In the genomic region with DNA sequence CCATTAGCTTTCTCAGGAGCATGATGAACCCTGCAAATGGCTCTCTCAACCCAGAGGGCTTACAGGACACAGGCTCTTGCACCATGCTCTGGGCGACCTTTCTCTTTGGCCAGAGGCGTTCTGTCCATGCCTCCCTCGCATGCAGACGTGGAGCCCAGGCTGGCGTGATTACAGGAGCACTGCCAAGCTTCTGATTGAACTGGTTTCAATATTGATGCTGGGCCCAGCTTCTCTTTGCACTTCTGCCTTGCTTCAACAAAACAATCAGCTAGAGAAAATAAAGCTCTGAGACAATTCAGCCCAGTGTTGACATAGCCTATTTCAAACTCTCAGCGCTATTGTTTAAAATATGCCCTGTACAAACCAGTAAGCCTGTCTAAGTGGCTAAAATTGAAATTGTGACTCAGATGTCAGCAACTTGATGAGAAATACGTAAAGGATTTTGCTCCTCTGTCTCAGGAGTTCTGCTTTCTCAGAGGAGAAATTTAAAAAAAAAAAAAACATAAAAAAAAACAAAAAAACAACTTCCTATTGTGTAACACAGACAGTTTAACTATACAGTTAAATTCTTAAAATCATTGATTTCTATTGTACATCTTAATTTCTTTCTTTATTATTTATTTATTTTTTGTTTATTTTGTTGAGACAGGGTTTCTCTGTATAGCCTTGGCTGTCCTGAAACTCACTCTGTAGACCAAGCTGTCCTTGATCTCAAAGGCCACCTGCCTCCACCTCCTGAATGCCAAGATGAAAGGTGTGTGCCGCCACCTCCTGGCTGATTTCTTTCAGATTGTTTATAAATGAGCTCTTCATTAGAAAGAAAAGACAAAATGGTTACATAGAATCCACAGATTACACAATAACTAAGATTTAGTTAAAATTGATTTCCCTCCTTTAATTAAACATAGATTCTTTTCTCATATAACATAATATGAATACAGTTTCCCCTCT, we compare ENCODE assay signal across 9 mouse cellular contexts.
DNase-seq lines count a peak whose midpoint lies in the region; ATAC-seq and TF ChIP-seq lines count a peak whose summit lies in the region.
"Had no signal": no experiment of that assay in that cellular context is flagged by ENCODE, and none has a peak within 500 bp of the region (broad histone marks: within the 10 kb centered on the region; RNA-seq: fewer than 3 reads in every experiment).

No protein-coding gene starts in this region.

- no peak overlapping the region for H3K9ac ChIP-seq in hindbrain, postnatal 0 days (replicated peaks; ENCODE audit: low read length)
- no peak overlapping the region for H3K9ac ChIP-seq in midbrain, embryonic 12.5 days (replicated peaks)

- H3K4me1 ChIP-seq in hindbrain, postnatal 0 days (ENCODE audit: insufficient read depth, low read length) = no peaks in the 10 kb centered on the region
- peaks cover 5% of the 10 kb centered on the region; the same call in 1 of the 2 replicates for H3K4me1 ChIP-seq in midbrain, embryonic 12.5 days

- H3K36me3 ChIP-seq in hindbrain, postnatal 0 days (ENCODE audit: insufficient read depth, low read length) = no peaks in the 10 kb centered on the region
- H3K36me3 ChIP-seq in midbrain, embryonic 12.5 days = no peaks in the 10 kb centered on the region
- H3K36me3 ChIP-seq: G1E had no signal

- H3K9me3 ChIP-seq in hindbrain, postnatal 0 days (ENCODE audit: low read length) = no peaks in the 10 kb centered on the region
- H3K9me3 ChIP-seq in midbrain, embryonic 12.5 days = no peaks in the 10 kb centered on the region

- 0 out of 2 replicates have a peak, but pooled peaks have one; percentile 49 for ATAC-seq in hindbrain, postnatal 0 days
- peak; percentile 52; the same call in 1 of the 2 replicates for ATAC-seq in midbrain, embryonic 12.5 days (ENCODE audit: low FRiP score, low read depth)
- ATAC-seq in monocyte, adult 5-6 weeks (replicated peaks; ENCODE audit: insufficient number of reproducible peaks, low FRiP score, low TSS enrichment, poor library complexity, severe bottlenecking) = no peak

- H3K4me2 ChIP-seq in hindbrain, postnatal 0 days (ENCODE audit: low read depth, low read length) = no peak overlapping the region
- no peak overlapping the region for H3K4me2 ChIP-seq in midbrain, embryonic 12.5 days (replicated peaks)

- TF ChIP-seq CTCF in hindbrain, postnatal 0 days (IDR thresholded peaks at IDR 0.05; ENCODE audit: low read depth) = peak; percentile 36

- H3K27me3 ChIP-seq in hindbrain, postnatal 0 days (ENCODE audit: insufficient read depth, low read length) = no peaks in the 10 kb centered on the region
- no peaks in the 10 kb centered on the region for H3K27me3 ChIP-seq in midbrain, embryonic 12.5 days

- H3K4me3 ChIP-seq in hindbrain, postnatal 0 days (ENCODE audit: low read length) = no peak overlapping the region
- H3K4me3 ChIP-seq in midbrain, embryonic 12.5 days = no peak overlapping the region

- H3K27ac ChIP-seq in hindbrain, postnatal 0 days = no peak overlapping the region
- peak overlapping the region; percentile 42; the same call in 1 of the 2 replicates for H3K27ac ChIP-seq in midbrain, embryonic 12.5 days (replicated peaks)

- DNase-seq in embryo, embryonic 10.5 days (ENCODE audit: low spot score) = peak; percentile 19
- DNase-seq in embryo, embryonic 10 days (ENCODE audit: low spot score) = no peak
- peak; percentile 10 for DNase-seq in ovary, postnatal 14 days (ENCODE audit: low spot score)
- DNase-seq in ovary, adult 18-20 months (ENCODE audit: low spot score) = no peak
- DNase-seq in hindbrain, postnatal 0 days (ENCODE audit: low spot score) = peak; percentile 44
- DNase-seq in urinary bladder, postnatal 10 days (ENCODE audit: low spot score) = no peak

- WGBS in hindbrain, postnatal 0 days = 42% methylated on average over 8 of the region's 8 CpGs
- 57% methylated on average over 8 of the region's 8 CpGs for WGBS in midbrain, embryonic 12.5 days

Comparison
In these comparisons a context has a peak if more than half of its experiments do, and no peak if none do; other contexts are left out.
1. DNase-seq: peak in embryo, embryonic 10.5 days (single experiment), ovary, postnatal 14 days (single experiment) and hindbrain, postnatal 0 days (single experiment); none in embryo, embryonic 10 days (single experiment), ovary, adult 18-20 months (single experiment) and urinary bladder, postnatal 10 days (single experiment).